Mouse (Mus musculus): ENCODE data around the gene Tnfrsf25.

- TF ChIP-seq POLR2A (IDR thresholded peaks at IDR 0.05; ENCODE audit: control insufficient read depth, extremely low read depth, insufficient read depth, low read length, poor library complexity) (no peak), CTCF (IDR thresholded peaks at IDR 0.05; ENCODE audit: borderline replicate concordance, control insufficient read depth, extremely low read depth, insufficient read depth, low read length, poor library complexity) (no peak)
Observed at GRCm38 (mm10) chr4:152101081-152101653, 14.6 kb upstream of the Tnfrsf25 start.
